Mouse (Mus musculus) monocyte, adult 5-6 weeks (primary cell): Measurements from ENCODE around the gene Pkig. TPM values are rescaled to one million over a fixed set of nuclear protein-coding genes. Genes with fewer than 3 reads are reported as not detected.

Experiments
- total RNA-seq: library from RNA; stranded (forward); fragments of 200-1000, 200-491, 200-594 nt; gene quantifications from 3 replicates; pipeline ENCODE4 v1.2.3, GENCODE M21; 2017

Pkig gene
- total RNA-seq, 1 experiment from 2014 or later: 40.2 TPM

Other genes with a start within 250 kb of the Pkig start
- gene Oser1, start 233.7 kb upstream of the Pkig start, total RNA-seq: 88.1 to 169 TPM (median 163 TPM) in 3 replicates
- gene Gdap1l1, start 219.9 kb upstream of the Pkig start, total RNA-seq: not detected in 3 replicates
- gene Fitm2, start 185.8 kb upstream of the Pkig start, total RNA-seq: 2.2 to 3.4 TPM (median 3.2 TPM) in 3 replicates
- not detected in 3 replicates for gene R3hdml, start 166.1 kb upstream of the Pkig start, total RNA-seq
- not detected in 3 replicates for gene Hnf4a, start 151.6 kb upstream of the Pkig start, total RNA-seq
- gene Ttpal, start 56.1 kb upstream of the Pkig start, total RNA-seq: 23.3 to 53.6 TPM (median 28.7 TPM) in 3 replicates
- 811 to 879 TPM (median 868 TPM) in 3 replicates for gene Serinc3, start 13.3 kb upstream of the Pkig start, total RNA-seq
- gene Ada, start 91.9 kb downstream of the Pkig start, total RNA-seq: 2.3 to 4.2 TPM (median 3.8 TPM) in 3 replicates
- gene Ccn5, start 162.5 kb downstream of the Pkig start, total RNA-seq: not detected in 3 replicates
- not detected in 3 replicates for gene Kcnk15, start 195.3 kb downstream of the Pkig start, total RNA-seq